Mouse (Mus musculus) regulatory T cell (primary cell): ENCODE data around the gene Abcc12.

Experiments used
- in situ Hi-C: fragments of 300-600 bp; cut with MboI, MseI; formaldehyde crosslinking; loops from one replicate; pipeline ENCODE4 v1.15.1; 2025; ENCODE audit warnings: high pct_unique_total_duplicates

The Abcc12 gene

GRCm38 (mm10) chr8:86581921-86582331 is 1.4 kb upstream of the Abcc12 start:
- in situ Hi-C loops, result loop anchor here (5.0 kb wide), 1 partner anchor 895 kb away; no protein-coding TSS in a partner anchor

GRCm38 (mm10) chr8:86578693-86579092 is 1.8 kb downstream of the Abcc12 start:
- in situ Hi-C loops, result no loop called here

GRCm38 (mm10) chr8:86578076-86578475 is 2.4 kb downstream of the Abcc12 start:
- in situ Hi-C loops, result no loop called here

DNA sequence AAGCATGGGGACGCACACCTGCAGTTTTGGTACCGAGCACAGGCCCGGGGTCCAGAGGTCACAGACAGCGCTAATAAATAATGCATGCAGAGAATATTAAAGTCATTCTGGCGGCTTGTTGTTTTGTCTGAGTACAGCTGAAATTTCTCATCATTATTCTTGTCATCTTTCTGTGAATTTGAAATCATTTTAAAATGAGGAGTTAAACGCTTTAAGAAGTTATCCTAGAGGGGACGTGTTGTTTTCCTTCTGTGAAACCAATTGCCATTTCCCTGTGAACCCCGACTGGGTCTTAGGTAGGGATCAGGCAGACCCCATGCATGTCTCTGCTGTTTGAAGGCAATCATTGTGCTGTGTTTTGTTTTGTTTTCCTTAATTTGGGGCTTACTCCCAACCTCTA is 2.9 kb downstream of the Abcc12 start:
- in situ Hi-C loops, result no loop called here

DNA sequence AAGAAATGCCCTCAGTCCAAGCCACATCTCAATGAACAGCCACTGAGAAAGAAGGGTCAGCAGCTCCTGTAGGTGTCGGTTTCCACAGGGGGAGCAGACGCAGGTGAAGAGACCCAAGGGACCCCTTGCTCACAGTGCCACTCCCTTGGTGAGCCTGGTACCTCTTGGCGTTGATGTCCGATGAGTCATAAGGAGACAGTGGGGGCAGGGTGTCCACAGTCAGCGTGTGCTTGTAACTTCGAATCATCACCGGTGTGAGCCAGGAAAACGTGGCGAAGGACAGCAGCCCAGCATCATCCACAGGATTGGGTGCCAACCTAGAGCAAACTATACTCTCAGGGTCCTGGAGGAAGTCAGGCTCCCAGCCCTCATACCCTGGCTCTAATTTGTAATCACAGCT is 16.8 kb downstream of the Abcc12 start:
- in situ Hi-C loops, result no loop called here

- in situ Hi-C loops, result no loop called here
Observed at GRCm38 (mm10) chr8:86561737-86562136, 18.7 kb downstream of the Abcc12 start.

- in situ Hi-C loops, result no loop called here
Observed at GRCm38 (mm10) chr8:86560688-86561065, 19.8 kb downstream of the Abcc12 start.

DNA sequence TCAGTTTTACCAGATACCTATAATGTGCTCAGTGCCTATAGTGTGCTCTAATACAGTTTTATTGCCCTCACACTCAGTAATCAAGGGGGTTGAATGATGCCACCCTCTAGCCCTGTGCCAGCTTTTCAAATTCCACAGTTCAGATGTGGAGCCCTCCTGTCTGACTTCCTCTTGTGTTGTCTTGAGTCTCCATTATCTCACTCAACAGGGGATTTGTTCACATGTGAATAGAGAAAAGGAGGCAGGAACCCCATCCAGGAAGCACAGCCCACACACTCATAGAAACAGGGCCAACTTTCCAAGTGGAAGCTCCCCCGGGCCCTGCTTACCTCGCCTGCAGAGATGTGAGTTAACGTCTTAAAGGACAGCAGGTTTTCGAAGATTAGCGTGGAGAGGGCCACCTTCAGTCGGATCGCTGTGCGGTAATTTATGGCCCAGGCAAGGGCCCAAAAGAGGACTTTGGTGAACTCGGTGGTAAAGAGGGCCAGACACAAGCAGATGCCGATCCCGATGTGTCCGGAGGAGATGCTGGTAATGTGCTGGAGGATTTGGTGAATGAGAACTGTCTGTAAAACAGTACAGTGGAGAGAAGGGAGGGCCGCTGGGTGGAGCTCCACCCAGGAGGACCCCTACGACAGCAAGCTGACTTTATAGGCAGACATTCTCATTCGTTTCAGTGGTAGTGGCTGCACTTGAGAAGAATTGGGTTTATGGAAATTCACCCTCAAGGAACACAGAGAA is 20.4 kb downstream of the Abcc12 start:
- in situ Hi-C loops, result no loop called here

DNA sequence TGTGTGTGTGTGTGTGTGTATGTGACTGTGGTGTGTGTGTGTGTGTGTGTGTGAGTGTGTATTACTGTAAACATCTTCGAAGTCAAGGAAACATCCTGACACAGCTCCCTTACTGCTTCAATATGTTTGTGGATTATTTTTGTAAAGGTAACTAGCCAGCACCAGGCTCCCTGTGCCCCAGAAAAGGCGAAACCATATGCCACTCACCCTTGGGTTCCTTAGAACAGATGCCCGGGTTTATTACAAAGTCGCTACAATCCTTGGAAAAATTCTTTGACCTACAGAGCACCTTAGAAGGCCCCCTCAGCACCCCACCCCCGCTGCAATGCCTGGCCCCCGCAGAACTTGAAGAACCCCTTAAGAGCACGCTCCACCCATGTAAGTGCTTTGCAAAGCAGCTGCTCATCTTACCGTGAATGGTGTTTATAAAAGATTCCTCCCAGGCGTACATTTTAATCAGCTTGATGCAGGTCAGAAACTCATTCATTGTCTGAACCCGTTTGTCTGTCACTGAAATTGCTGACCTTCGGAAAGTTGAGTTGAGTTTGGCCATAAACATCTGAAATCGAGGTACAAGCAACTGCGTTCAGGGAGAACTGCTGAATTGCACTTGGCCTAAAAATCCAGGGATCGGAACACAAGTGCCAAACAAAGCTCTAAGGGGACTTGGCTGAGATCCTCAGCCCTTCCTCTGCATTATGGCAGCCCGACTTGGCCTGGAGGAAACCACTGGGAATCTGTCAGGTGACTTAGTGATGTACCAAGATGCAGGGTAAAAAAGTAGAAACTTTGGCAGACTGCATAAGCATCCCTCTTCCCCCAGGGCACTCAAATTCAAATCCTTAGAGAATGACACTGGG is 23.1 kb downstream of the Abcc12 start:
- in situ Hi-C loops, result no loop called here

DNA sequence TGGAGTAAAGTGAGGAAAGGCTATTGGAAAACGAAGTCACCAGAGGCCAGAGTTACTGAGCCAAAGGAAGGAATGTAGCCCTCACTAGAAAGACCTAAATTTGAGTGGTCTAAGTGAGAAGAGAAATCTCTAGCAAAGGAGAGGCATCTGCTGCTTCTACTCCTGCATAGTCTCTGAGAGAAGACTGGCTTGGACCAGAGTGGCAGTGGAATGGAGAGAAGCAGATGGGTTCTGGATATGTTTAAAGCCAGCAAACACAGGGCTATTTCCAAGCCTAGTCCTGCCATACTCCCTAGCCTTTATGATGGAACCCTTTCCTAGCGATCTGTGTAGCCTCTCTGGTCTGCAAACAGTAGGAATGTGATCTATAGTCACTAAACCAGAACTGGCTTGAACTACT is 24.9 kb downstream of the Abcc12 start:
- in situ Hi-C loops, result no loop called here

- in situ Hi-C loops, result no loop called here
Observed at GRCm38 (mm10) chr8:86554220-86554891, 26.1 kb downstream of the Abcc12 start.

DNA sequence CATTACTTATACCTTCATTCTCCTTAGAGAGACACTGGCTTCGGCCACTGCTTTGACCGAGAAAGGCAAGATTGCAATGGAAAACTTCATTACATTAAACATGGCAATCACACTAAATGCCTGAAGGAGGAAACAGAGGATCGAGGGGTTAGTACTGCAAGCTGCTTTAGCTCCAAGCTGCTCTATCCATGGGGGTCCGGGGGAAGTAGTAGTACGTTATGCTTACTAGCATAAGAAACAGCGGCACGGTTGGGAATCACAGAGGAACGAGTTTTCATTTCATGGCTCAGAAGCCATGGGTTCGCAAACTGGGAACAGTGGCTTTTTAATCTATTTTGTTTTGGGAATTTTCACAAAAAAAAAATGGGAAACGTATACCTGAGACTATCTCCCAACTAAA is 30.0 kb downstream of the Abcc12 start:
- in situ Hi-C loops, result no loop called here

DNA sequence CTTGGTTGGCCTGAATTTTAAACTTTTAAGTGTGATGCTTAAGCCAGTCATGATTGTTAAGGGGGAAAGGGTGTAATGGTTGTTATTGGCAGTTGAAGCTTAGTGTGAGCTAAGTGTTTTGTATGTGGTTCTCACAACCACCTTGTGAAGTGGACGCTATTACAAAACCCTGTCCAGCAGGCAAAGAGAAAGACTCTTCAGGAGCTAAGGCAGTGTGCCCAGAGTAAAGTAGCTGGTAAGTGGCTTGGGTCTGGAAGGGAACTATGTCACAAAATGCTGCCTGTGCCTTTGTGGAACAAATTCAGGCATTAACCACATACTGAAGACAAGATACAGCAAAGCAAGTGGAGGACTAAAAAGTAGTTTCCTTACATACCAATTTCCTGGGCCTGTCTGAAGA is 34.5 kb downstream of the Abcc12 start:
- in situ Hi-C loops, result no loop called here

GRCm38 (mm10) chr8:86540906-86541305 is 39.6 kb downstream of the Abcc12 start:
- in situ Hi-C loops, result no loop called here

DNA sequence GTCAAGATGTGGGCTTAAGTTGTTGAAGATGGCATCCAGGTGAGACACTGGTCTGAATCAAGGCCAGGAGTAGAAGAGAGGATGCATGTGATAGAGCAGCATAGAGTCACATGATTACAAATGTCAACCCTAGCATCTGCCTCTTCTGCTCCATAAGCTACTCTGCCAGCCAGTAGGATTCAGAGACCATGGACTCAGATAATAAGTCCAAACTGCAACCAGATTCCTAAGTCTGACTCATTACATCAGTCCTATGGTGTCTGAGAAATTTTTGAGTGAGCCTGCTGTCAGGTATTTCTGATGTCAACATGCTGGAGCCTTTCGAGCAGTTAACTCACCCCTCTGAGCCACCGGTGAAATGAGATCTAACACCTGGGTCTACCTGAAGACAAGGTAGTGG is 40.1 kb downstream of the Abcc12 start:
- in situ Hi-C loops, result no loop called here

- in situ Hi-C loops, result no loop called here
Observed at GRCm38 (mm10) chr8:86536663-86536987, 43.9 kb downstream of the Abcc12 start.

DNA sequence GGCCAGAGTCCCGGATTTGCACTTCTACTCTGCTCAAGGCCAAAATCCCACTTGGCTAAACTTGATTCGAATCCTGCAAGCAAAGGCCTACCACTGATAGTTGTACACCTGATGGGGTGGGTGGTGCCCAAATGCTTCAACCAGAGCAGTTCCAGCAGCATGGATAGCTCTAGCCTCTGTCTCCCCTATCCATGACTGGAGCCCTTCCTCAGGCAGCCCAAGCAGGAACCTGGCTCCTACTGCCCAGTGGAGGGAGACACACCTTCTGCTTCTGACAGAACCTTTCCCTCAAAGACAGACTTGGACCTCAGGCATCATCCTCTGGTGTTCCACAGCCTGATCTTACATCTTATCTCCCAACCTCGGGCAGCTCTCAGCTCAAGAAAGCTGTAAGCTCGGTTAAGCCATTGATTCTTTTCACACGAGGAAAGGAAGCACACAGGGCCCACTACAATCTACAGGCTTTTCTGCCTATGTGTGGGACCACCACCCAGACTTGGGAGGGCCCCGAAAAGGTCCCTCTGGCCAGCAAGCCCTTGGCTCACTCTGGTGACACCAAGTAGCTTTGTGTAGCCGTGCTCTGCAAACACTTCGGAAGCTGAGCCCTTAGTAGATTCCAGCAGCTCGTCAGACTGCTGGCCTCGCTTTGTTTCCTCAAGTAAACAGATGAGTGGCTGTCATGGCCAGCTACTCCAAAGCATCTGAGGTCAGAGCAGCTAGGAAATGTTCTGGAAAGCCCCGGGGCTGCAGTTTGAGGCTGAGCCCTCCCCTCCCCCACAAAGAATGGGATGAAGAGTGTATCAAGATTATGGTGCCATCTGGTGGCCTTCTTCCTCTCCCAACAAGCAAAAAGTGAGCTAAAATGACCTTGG is 44.5 kb downstream of the Abcc12 start:
- in situ Hi-C loops, result no loop called here

GRCm38 (mm10) chr8:86535068-86535560 is 45.4 kb downstream of the Abcc12 start:
- in situ Hi-C loops, result no loop called here

GRCm38 (mm10) chr8:86529714-86530113 is 50.8 kb downstream of the Abcc12 start:
- in situ Hi-C loops, result no loop called here

DNA sequence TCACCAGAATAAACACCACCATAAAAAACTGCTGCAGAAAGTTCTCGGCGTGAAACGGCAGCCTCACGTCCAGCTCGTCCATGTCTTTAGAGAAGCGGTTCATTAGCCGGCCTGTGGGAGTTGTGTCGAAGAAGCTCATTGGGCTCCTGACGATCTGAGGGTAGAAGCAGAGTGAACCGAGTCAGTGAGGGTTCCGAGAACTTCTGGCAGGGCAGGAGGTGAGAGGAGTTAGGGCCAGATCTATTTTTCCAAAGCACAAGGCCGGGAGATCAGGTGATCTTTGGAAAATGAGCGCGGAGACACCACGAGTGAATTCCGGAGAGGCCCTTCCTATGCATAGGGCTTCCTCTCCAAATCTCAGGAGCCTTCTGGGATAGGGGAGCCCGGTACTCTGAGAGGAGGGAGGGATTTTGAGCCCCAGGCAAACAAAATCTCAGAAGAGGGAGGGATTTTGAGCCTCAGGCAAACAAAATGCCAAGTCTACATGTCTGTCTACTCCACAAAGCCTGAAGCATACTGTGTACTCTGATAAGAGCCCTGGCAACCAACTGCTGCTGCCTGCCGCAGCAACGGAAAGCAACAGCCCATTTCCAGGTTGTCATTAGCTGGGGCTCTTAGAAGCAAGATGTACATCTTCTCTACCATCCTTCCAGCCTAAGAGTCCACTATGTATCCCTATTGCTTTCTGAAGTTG is 53.0 kb downstream of the Abcc12 start:
- in situ Hi-C loops, result no loop called here

DNA sequence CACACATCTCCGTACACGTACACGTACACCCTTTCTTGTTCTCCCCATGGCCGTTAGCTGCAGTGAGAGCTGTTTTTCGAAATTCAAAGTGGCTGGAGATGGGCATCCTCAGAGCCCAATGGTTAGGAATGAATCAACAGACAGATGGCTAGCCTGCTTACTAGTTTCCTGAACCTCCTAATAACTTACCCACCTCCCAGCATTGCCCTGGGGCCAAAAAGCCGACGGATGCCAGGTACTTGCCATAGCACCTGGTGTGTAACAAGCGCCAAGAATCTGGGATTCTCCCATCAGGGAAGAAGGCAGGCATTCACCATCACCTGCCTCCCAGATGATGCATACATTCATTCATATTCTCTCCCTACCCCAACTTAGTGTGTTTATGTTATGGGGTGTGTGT is 53.7 kb downstream of the Abcc12 start:
- in situ Hi-C loops, result no loop called here
